Mouse (Mus musculus) embryo, embryonic 10 days (tissue): ENCODE results near the gene Rpl9-ps6.
"Not testable (repeated sequence)": the region's sequence is repeated elsewhere in the genome, so short reads cannot be mapped to it uniquely, and the experiment has no call there.

Experiments used
- DNase-seq: peaks from one replicate; pipeline ENCODE4 v3.0.0-alpha.2; 2015; ENCODE audit warnings: low spot score

Gene Rpl9-ps6

GRCm38 (mm10) chr19:32481511-32481910, 15.1 kb upstream of the Rpl9-ps6 start:
- no peak for DNase-seq

GRCm38 (mm10) chr19:32480791-32481442, 14.5 kb upstream of the Rpl9-ps6 start:
- no peak for DNase-seq

DNA sequence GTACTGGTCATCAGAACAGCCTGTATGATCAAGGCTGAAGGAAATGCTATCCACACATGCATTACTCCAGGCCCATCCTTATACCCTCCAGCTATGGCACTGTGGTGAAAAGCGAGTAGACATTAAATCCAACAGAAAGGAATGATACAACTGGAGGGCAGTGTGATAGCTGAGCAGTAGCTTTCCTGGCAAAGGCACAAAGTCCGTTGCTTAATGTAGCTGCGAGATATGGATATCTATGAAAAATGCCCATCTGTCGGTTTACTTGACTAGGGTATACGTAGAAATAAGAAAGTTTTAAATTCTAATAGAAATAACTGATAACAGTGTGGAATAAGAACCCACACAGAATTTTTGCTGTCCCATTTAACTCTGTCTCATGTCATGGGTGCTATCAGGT, 13.9 kb upstream of the Rpl9-ps6 start:
- DNase-seq, result no peak

DNA sequence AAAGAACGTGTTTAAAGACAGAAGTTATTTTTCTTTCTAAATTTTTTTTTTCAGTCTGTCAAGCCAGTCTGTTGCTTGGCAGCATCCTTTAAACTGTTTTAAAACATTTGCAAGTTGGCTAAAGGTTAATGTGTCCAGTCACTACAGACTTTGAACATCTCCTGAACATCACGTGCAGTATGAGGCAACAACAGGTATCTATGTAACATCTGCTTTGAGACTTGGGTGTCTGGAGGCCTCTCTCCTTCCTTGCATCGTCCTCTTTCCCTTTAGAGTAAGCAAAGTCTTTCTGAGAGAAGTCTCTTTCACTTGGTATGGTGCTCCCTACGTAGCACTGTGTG, 10.3 kb upstream of the Rpl9-ps6 start:
- no peak for DNase-seq

DNA sequence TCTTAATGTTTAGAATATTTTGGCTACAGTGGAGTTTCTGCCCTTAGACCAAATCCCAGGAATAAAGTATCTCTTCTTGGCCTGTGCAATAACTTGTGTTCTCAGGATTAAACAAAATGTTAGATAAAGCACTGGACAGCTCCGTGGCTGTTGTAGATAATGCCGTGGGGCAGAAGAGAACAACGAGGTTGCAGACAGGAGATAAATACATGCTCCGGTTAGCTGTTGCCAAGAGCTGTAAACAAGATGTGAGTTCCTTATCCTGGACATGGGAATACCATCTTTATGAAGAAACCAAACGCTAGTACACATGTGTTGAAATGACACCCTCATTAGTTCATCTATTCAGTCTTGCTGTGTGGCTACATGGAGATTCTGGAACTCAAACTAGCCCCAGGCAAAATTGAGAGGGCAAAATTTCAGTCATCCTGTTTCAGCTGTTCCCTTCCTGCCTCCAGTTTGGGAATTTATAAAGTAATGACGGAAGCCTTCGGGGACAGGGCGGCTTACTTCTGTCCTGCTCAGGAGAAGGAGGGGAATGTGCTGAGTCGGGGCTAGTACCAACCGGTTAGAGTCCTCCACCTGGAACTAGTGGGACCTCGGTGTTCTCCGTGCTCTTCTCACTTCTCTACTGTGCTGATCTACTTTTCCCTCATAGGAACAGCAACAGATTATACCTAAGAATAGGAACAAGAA, 9.8 kb upstream of the Rpl9-ps6 start:
- no peak for DNase-seq

DNA sequence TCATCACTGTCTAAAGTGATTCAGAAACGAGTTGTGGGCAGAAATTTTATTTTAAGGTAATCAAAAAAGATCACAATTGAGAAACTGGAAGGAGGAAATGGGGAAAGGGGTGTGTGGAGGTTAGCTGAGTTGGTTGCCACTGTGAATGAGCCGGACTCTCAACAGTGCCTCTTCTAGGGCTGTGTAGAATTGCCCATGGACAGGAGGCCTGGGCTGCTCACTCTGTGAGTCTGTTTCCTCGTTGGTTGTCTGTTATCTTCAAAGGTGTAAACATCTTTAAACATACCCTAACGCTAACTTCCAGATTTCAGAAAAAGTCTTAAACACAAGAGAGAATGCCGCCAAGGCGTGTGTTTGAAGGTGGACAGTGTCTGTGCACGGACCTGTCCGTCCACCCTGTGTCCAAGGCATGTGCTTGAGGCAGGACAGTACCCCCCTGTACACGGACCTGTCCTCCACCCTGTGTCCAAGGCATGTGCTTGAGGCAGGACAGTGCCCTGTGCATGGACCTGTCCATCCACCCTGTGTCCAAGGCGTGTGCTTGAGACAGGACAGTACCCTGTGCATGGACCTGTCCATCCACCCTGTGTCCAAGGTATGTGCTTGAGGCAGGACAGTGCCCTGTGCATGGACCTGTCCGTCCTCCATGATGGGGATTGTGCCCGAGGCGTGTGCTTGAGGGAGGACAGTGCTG, 4.3 kb upstream of the Rpl9-ps6 start:
- no peak for DNase-seq

DNA sequence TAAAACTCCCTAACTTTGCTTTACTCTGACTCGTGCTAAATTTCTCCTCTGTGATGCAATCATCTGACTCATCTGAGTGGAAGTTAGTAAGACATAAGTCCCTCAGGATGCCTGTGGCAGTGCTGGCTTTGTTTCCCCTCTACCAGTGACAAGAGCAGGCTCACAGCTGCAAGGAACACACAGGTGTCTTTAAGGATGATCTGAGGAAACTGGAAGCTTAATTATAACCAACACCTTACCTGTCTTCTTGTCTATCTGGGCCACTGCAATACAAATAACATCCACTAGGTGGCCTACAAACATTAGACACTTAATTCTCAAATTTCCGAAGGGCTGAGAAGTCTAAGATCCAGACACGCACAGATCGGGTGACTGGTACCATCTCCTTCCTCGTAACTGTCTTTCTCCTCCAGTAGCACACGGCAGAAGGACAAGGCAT, 3.7 kb upstream of the Rpl9-ps6 start:
- DNase-seq, result peak; percentile 67

DNA sequence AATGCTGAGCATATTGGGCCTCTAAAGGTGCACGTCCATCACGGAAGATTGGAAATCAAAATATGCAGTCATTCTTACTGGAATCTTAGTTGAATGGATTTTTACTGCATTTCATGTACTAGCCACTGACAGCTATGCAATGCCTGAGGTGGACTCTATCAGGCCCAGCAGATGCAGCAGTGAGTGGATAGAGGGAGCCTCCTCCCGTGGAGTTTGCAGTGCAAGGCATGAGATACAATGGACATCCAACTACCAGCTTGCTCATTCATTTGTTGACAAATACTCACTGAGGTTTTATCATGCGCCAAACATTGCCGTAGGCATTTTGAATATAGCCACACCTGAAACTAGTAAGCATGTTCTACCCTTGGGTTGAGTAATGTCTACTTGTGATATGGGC, 947 bp upstream of the Rpl9-ps6 start:
- no peak for DNase-seq

DNA sequence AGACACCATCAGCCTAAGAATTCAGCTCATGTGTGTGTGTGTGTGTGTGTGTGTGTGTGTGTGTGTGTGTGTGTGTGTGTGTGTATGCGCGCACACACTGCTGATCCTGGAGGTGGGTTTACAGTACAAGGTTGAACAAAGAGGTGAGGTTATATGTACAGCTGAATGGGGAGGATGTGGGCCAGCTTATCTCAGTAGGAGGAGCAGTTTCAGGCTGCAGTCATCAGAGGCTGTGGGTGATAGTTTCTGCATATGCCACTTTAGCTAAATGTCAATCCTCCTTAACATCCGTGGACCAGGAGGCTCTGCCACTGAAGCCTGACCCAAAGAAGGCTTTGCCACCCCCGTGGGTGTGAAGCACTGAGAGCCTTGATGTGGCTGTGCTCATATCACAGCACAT, 1.1 kb downstream of the Rpl9-ps6 start:
- no peak for DNase-seq

- no peak for DNase-seq
These were observed 3.3 kb downstream of the Rpl9-ps6 start for GRCm38 (mm10) chr19:32463037-32463436.

DNA sequence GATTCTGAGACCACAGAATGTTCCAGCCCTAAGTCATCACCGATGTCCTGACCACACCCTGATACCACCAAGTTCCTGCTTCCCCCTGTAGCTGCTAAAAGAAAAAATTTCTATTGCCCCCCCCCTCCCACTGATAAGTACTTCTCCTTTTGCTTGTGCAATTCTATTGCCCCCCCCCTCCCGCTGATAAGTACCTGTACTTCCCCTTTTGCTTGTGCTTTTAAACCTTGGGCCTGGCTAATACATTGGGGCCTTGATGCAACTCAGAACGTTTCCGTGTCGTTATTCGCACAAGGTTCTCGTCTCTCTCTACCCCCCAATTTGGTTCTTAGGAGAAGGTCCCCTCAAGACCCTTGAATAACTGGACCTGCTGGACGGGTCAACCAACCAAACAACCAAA, 8.7 kb downstream of the Rpl9-ps6 start:
- not testable (repeated sequence) for DNase-seq

- DNase-seq, result no peak
These were observed 9.6 kb downstream of the Rpl9-ps6 start for GRCm38 (mm10) chr19:32456744-32457143.

DNA sequence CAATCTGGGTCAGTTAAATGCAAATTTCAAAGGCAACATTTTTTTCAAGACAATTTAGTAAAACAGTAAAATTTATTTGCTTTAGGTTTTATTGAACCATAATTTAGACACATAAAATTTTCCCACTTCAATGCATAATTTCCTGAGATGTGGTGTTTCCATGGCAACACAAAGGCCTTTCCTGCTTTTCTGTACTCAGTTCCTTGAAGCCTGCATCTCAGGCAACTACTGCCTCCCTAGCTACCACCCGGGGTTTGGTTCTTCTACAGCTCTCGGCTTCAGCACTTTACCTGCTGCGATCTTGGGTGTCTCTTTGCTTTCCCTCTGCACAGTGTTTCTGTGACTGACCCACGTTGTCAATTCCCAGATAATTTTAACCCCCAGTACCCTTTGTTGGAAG, 14.1 kb downstream of the Rpl9-ps6 start:
- no peak for DNase-seq

DNA sequence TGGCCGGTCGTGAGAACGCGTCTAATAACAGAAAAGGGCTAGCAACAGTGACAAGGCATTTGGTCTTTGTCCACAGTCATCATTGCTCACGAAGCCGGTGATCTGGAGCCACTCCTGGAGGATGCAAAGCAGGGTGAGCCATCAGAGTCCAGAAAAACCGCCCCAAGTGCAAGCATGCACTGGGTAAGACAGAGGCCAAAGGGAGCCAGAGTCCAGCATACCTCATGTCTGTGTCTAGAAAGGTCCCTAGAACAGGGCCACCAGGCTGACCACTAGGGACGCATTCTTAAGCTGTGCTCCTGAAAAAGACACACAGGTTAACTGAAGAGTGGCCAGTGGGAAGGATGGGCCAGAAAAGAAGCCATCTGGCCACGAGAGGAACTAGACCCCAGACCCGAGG, 17.4 kb downstream of the Rpl9-ps6 start:
- no peak for DNase-seq

GRCm38 (mm10) chr19:32441568-32441967, 24.8 kb downstream of the Rpl9-ps6 start:
- no peak for DNase-seq

DNA sequence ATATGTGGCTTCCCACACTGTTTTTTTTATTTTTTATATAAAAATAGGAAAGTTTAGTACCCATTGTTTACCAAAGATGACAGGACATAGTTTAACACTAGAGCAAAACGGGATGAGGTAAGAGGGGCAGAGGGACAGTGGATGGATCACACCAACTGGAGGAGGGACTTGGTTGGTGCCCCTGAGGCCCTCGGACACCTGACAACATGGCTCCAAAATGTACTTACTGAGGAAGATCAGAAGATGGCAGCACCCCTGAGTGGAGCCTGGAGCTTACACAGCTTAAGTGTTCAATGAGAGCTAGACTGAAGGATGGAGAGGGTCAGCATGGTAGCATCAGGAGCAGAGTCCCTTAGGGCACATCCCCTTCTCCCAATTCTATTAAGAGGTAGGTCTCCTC, 27.0 kb downstream of the Rpl9-ps6 start:
- no peak for DNase-seq

DNA sequence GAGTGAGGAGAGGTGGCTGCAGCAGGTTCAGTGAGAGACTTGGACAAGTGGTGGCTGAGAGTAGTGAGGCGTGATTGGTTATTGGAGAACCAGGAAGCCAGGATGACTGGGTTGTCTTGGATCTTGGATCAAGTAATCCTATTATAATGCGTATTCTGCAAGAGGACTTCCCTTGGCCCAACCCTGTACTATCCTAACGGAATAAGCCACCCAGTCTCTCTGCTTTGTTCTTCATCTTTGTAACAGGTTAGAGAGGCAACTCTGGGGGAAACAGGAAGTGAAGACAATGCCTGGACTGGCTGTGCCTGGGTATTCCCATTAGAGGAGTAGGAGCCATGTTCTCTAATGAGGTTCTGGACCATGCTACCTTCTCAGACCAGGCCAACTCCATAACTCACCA, 40.5 kb downstream of the Rpl9-ps6 start:
- DNase-seq, result no peak

DNA sequence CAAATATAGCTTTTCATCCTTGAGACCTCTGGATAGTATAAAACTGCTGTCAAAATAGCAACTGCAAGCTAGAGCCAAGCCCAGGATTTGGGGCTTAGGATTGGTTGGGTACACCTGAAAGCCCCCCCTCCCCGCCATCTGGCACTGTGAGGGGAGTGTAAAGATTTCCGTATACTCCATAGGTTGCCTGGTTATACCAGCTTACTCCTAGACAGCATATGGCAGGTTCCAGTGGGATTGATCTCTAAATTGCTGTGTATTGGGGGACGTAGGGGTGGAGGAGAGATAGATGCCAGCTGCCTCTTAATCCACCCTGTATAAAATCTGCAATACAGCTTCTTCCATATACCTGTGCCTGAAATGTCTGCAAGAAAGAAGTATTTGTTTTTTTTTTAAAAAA, 41.7 kb downstream of the Rpl9-ps6 start:
- DNase-seq, result no peak

GRCm38 (mm10) chr19:32419069-32419468, 47.3 kb downstream of the Rpl9-ps6 start:
- DNase-seq, result no peak

DNA sequence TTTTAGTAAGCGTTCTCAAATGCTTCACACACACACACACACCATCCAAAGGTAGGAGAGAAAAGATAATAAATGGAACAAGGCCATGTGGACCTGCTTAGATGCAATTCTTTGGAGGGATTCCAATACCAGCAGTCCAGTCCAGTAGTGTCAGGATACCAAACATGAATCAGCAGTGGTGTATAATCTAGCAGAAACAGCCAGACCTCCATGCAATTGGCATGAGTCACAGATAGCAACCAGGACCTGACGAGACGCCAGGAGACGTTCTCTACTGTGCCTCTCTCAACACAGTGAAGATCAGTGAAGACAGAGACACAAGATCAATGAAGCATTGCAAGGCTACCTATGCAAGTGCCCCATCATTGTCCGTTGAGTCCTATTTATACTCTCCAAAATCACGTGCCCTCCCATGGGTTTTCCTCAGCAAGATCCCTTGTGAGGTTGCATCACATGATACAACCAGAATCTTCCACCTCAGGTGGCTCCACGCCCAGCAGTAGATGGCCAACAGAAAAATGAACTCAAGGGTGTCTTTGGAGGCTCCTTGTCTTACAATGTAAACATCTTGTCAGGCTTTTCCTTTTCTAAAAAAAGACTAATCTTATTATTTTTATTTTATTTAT, 49.6 kb downstream of the Rpl9-ps6 start:
- DNase-seq, result no peak
